Mouse (Mus musculus): ENCODE data around the gene 3110082I17Rik. TPM values are rescaled to one million over a fixed set of nuclear protein-coding genes. Genes with fewer than 3 reads are reported as not detected.
A peak's percentile ranks its signal among the peaks of the same experiment; 100 is the strongest.

3110082I17Rik gene
- polyA plus RNA-seq, 1 experiment, result 16.4 TPM

DNA sequence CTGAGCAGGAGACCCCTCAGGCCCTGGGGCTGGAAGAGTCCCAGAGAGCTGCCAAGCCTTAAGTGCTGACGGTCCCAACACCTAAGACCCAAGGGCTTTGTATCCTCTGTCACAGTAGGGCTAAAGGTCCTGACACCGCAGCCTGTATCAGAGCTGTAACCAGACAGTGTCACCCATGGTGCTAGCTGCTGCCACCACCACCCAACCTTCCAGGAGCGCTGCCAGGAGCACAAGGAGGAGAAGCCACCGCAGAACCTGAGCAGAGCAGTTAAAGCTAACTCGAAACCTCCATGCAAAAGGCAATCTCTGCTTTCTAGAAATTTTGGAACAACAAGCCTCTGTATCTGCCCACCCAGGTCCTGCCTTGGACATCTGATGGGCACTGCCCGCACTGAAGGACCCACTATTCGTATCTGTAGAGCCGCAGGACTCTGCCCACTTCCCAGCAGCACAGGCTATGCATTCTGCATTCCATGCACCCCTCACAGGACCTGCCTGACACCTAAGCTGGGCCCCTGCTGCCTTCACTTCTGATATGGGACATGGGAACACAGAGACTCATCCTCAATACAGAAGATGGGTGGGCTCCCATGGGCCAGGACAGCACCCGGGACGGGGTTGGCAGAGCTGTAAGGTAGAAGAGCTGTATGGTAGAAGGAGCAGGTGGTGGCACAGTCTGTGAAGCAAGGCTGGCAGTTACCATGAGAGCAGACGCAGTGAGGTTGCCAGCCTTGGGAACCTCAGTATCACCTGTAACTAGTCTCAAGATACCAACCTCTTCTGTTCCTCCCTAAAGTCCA, 19.2 kb downstream of the 3110082I17Rik start:
- peaks cover 25% of the 10 kb centered on the region for H3K4me1 ChIP-seq (ENCODE audit: control insufficient read depth, insufficient read depth, low read length)
- H3K4me3 ChIP-seq (ENCODE audit: insufficient read depth, low read length), result no peak overlapping the region
- TF ChIP-seq CTCF (IDR thresholded peaks at IDR 0.05; ENCODE audit: low read depth, low read length), result no peak
- TF ChIP-seq POLR2A (IDR thresholded peaks at IDR 0.05; ENCODE audit: borderline replicate concordance, low read depth, low read length), result no peak
- no peak overlapping the region for H3K27ac ChIP-seq (ENCODE audit: insufficient read depth, low read depth, low read length)

DNA sequence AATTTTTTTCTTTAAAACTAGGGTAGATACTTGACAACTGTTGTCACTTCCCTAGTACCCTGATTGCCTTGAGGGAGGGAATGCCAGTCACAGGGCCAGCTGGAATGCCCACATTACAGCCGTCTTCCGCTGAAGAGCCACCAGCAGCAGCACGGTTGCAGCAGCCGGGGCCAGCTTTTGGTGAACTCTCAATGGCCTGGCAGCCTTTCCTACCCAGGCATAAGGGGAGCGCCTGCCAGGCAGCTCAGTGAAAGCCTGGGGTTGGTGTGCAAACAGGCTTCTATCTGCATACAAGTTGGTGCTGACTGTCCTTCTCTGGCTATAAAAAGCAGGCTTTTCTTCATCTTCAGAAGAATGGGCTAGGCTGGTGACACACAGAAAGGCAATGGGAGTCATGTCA, 19.9 kb downstream of the 3110082I17Rik start:
- no peak for TF ChIP-seq CTCF (IDR thresholded peaks at IDR 0.05; ENCODE audit: low read depth, low read length)
- TF ChIP-seq POLR2A (IDR thresholded peaks at IDR 0.05; ENCODE audit: borderline replicate concordance, low read depth, low read length), result no peak
- Histone ChIP-seq H3K4me3 (ENCODE audit: insufficient read depth, low read length) (no peak overlapping the region), H3K4me1 (ENCODE audit: control insufficient read depth, insufficient read depth, low read length) (peaks cover 25% of the 10 kb centered on the region), H3K27ac (ENCODE audit: insufficient read depth, low read depth, low read length) (no peak overlapping the region)

DNA sequence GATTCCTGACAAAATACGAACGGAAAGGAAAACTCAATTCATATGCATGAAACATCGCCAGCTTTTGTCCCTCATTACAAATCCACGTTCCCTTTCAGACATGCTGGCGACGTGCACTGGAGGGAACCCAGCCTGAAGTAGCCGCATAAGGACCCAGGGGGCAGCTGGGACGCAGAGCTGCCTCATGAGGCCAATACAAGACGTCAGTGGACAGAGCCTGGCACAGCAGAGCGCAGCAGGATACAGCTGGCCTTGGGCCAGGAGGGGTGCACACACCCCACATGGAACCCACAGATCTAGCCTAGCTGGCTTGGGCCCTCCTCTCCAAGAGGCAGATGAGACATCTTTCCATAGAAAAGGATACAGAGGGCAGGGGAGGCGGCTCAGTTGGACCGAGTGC, 21.9 kb downstream of the 3110082I17Rik start:
- H3K27ac ChIP-seq (ENCODE audit: insufficient read depth, low read depth, low read length), result peak overlapping the region; percentile 93
- TF ChIP-seq CTCF (IDR thresholded peaks at IDR 0.05; ENCODE audit: low read depth, low read length) (no peak), POLR2A (IDR thresholded peaks at IDR 0.05; ENCODE audit: borderline replicate concordance, low read depth, low read length) (no peak)
- no peak overlapping the region for H3K4me3 ChIP-seq (ENCODE audit: insufficient read depth, low read length)

DNA sequence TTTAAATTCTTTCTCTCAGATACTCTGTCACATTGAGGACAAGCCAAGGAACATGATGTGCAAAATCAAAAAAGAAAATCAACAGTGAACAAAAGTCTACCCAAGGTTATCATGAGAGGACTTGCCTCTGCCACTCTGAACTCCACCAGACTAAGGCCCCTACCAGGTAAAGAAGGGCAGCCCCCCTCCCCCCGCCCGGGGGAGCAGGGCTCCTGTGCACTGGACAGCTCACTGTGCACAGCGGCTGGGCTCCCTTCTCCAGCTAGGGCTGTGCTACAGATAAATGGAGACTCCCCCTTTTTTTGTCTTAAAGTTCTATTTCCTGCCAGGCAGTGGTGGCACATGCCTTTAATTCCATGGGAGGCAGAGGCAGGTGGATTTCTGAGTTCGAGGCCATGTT, 22.6 kb downstream of the 3110082I17Rik start:
- no peak overlapping the region for H3K4me3 ChIP-seq (ENCODE audit: insufficient read depth, low read length)
- H3K27ac ChIP-seq (ENCODE audit: insufficient read depth, low read depth, low read length), result peak overlapping the region; percentile 93
- no peak for TF ChIP-seq POLR2A (IDR thresholded peaks at IDR 0.05; ENCODE audit: borderline replicate concordance, low read depth, low read length)
- TF ChIP-seq CTCF (IDR thresholded peaks at IDR 0.05; ENCODE audit: low read depth, low read length), result no peak
- peaks cover 43% of the 10 kb centered on the region for H3K4me1 ChIP-seq (ENCODE audit: control insufficient read depth, insufficient read depth, low read length)

More for the DNA sequence above, 21.9 kb downstream of the 3110082I17Rik start:
- H3K4me1 ChIP-seq (ENCODE audit: control insufficient read depth, insufficient read depth, low read length), result peaks cover 39% of the 10 kb centered on the region

DNA sequence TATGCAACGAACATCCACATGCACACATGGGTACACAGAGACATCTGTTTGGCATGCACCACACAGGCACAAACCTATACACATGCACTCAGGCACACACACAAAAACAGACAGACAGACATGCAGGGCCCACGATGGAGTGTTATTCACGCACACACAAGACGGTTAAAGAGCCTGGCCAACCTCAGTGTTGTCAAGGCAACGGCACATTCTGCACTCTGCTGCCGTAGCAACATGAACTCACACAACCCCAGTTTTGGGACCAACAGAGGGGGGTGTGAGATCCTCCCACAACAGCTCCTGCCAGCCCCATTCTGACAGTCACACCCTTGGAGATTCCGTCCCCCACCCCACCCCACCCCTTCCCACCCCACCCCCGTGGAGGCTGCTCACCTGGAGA, 25.4 kb downstream of the 3110082I17Rik start:
- no peak overlapping the region for H3K4me3 ChIP-seq (ENCODE audit: insufficient read depth, low read length)
- TF ChIP-seq CTCF (IDR thresholded peaks at IDR 0.05; ENCODE audit: low read depth, low read length) (no peak), POLR2A (IDR thresholded peaks at IDR 0.05; ENCODE audit: borderline replicate concordance, low read depth, low read length) (no peak)
- peaks cover 43% of the 10 kb centered on the region for H3K4me1 ChIP-seq (ENCODE audit: control insufficient read depth, insufficient read depth, low read length)
- H3K27ac ChIP-seq (ENCODE audit: insufficient read depth, low read depth, low read length), result no peak overlapping the region

DNA sequence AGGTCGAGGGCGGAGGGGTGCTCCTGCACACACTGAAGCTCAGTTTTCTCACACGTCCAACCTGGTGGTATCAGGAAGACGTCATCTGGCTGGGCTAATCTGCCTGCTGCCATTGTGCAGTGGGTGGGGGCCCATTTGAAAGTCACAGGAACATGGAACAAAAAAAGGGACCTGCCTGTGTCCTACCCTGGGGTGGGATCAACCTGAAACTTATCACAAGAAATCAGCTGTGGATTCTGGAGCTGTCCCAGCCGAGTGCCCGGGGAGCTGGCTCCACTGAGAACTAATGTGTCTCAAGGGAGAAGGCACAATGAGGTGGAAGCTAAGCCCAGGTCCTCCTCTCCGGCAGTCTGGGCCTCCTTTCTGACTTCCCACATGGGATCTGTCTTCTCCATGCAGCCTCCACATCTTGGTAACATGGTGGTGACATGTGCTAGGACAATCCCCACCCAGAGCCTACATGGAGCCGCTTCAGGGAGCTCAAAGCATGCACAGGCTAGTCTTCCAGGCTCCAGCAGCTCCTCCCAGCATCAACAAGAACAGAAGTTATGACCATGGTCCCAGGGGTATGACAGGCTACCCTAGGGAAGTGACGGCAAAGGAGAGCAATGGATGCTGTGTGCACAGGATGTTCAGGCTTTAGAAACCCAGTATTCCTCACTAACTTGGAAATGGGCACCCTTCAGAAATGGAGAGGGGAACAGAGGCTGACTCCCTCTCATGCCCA, 26.3 kb downstream of the 3110082I17Rik start:
- Histone ChIP-seq H3K27ac (ENCODE audit: insufficient read depth, low read depth, low read length) (no peak overlapping the region), H3K4me3 (ENCODE audit: insufficient read depth, low read length) (no peak overlapping the region), H3K4me1 (ENCODE audit: control insufficient read depth, insufficient read depth, low read length) (peaks cover 35% of the 10 kb centered on the region)
- TF ChIP-seq POLR2A (IDR thresholded peaks at IDR 0.05; ENCODE audit: borderline replicate concordance, low read depth, low read length) (no peak), CTCF (IDR thresholded peaks at IDR 0.05; ENCODE audit: low read depth, low read length) (no peak)

DNA sequence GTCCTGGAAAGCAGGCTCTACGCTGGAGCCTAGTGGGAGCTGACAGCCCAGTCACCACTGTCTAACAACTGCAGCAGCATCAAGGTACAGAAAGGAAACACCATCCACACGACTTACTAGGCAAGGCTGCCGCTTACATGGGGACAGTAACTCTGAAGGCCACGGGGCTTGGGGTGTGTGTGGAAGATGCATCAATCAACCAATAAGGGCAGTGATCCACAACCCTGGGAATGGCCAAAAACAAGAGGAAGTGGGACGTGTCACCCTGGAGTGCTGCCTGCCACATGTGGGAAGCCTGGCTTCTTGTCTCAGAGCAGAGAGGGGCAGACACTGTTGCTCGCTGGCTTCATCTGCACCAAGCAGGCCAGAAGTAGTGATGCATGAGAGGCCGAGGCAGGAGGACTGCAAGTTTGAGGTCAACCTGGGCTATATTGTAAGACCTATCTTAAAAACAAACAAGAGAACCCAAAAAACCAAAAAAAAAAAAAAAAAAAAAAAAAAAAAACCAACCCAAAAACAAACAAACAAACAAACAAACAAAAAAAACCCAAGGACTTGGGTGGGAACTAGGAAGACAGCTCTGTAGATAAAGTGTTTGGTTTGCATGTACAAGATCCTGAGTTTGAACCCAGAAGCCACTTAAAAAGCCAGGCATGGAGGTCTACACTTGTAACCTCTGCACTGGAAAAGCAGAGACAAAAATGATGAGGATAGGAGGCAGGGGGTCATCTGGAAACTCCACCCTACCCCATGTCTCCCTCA, 27.4 kb downstream of the 3110082I17Rik start:
- H3K4me1 ChIP-seq (ENCODE audit: control insufficient read depth, insufficient read depth, low read length), result peaks cover 24% of the 10 kb centered on the region
- no peak overlapping the region for H3K27ac ChIP-seq (ENCODE audit: insufficient read depth, low read depth, low read length)
- TF ChIP-seq CTCF (IDR thresholded peaks at IDR 0.05; ENCODE audit: low read depth, low read length), result no peak
- TF ChIP-seq POLR2A (IDR thresholded peaks at IDR 0.05; ENCODE audit: borderline replicate concordance, low read depth, low read length), result no peak
- no peak overlapping the region for H3K4me3 ChIP-seq (ENCODE audit: insufficient read depth, low read length)

DNA sequence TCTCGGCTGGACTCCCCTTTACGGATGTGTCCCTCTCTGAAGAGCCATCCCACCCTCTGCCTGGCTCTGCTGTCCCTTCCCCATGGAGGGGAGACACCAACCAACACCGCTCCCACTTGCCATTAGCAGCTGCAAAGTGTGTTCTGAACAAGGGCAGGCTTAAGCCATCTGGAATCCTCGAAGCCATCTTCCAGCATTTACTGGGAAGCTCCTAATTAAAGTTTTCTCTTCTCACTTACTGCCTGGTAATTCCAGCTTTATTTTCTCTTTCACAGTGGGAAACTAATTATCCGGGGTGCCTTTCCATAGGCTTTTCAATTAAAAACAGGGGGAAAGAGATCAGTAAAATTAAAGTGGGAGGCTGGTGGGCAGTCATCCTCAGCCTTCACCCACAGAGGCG, 28.0 kb downstream of the 3110082I17Rik start:
- Histone ChIP-seq H3K27ac (ENCODE audit: insufficient read depth, low read depth, low read length) (no peak overlapping the region), H3K4me3 (ENCODE audit: insufficient read depth, low read length) (no peak overlapping the region), H3K4me1 (ENCODE audit: control insufficient read depth, insufficient read depth, low read length) (peaks cover 20% of the 10 kb centered on the region)
- TF ChIP-seq POLR2A (IDR thresholded peaks at IDR 0.05; ENCODE audit: borderline replicate concordance, low read depth, low read length), result no peak
- no peak for TF ChIP-seq CTCF (IDR thresholded peaks at IDR 0.05; ENCODE audit: low read depth, low read length)

DNA sequence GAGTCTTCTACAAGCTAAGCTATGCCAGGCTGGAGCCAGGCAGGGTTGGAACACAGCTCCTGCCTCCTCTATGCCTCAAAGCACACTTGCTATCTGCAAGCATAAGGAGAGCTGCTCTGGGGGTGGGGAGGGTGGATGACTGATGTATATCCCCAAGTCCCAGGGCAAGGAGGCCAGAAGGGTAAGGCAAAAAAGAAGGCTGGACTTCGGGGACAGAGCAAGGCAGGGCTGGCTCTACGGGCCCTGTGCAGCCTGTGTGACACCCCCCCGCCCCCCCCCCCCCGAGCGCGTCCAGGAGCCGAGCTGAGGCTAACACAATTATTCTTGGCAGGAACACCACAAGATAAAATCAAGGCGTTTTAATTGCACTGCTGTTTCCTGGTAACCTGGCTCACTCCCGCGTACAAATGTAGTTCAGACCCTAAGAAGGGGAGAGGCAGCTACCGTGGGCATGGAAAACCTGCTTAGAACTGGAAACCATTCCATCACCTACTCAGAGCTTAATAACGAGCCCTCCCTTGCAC, 30.4 kb downstream of the 3110082I17Rik start:
- no peak overlapping the region for H3K4me3 ChIP-seq (ENCODE audit: insufficient read depth, low read length)
- H3K4me1 ChIP-seq (ENCODE audit: control insufficient read depth, insufficient read depth, low read length), result peaks cover 17% of the 10 kb centered on the region
- no peak for TF ChIP-seq POLR2A (IDR thresholded peaks at IDR 0.05; ENCODE audit: borderline replicate concordance, low read depth, low read length)
- no peak for TF ChIP-seq CTCF (IDR thresholded peaks at IDR 0.05; ENCODE audit: low read depth, low read length)
- H3K27ac ChIP-seq (ENCODE audit: insufficient read depth, low read depth, low read length), result no peak overlapping the region
